Mouse (Mus musculus) adrenal gland, adult 18-20 months (tissue): Measurements from ENCODE around the gene Gm10283. TPM values are rescaled to one million over a fixed set of nuclear protein-coding genes. Genes with fewer than 3 reads are reported as not detected.
"Not testable (repeated sequence)": the region's sequence is repeated elsewhere in the genome, so short reads cannot be mapped to it uniquely, and the experiment has no call there.

Source experiments
- DNase-seq, 2 experiments: peaks; one replicate each; pipeline ENCODE4 v3.0.0; 2021 to 2022; ENCODE audit warnings: low spot score in 2 of 2
- long read RNA-seq, 2 experiments: library from polyadenylated mRNA; stranded (forward); transcript quantifications; one replicate each; pipeline ENCODE4 v2.0.0; 2021
- total RNA-seq, 2 experiments: library from RNA; stranded (reverse); gene quantifications; 1 replicate in 1 of 2; 2 replicates in 1 of 2; pipeline ENCODE4 v1.2.3; 2021

The Gm10283 gene
- not detected for total RNA-seq
- long read RNA-seq, experiment 1: 0 reads
- long read RNA-seq, experiment 2: 0 reads

DNA sequence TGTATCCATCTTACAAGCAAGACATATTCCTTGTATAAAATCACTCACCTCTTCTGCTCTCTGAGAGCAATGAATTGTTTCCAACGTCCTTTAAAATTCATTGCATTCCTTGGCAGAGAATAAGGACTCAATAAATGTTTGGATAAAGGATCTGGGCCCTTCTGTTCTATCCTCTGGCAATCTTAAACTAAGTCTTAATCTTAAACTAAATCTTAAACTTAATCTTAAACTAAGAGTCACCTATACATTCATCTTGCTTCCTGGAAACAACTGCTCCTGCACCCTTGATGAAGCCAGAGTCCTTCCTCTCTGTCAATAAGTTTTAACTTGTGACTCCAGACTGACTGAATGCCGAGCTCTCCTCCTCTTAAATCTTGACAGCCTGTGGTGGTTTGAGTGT is at the start of gene Gm10283:
Gene Gm10283, minus strand, starts transcription at position 101 of the 400 bp plus-strand sequence.
- DNase-seq: no peak

DNA sequence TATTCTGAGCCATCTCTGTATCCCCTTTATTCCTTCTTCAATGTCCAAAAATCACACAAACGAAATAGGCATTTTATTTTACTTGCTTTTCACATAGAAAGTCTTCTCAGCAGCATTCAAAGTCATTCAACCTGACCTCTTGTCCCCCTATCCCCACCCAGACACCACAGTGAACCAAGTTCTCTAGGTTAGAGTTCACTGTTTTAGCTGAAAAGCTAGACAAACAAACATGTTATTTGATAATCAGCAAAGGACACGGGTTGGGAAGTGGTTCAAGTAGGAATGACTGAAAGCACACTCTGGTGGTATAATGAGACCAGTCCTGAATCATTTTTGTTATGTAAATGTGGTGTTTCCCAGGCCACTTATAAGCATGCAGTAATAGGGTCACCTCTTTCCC is 31.9 kb upstream of the Gm10283 start:
- no peak for DNase-seq

- no peak for DNase-seq
These were observed 15.3 kb upstream of the Gm10283 start for GRCm38 (mm10) chr8:60518286-60518685.

- peak; percentile 18 to 20 for DNase-seq
These were observed 2.9 kb upstream of the Gm10283 start, which contains the start of gene Aadat for GRCm38 (mm10) chr8:60505653-60506521. Gene Aadat, plus strand, starts transcription at chr8:60505932.

GRCm38 (mm10) chr8:60495046-60495445 is 8.0 kb downstream of the Gm10283 start:
- not testable (repeated sequence) for DNase-seq

GRCm38 (mm10) chr8:60494606-60495005 is 8.4 kb downstream of the Gm10283 start:
- no peak for DNase-seq

DNA sequence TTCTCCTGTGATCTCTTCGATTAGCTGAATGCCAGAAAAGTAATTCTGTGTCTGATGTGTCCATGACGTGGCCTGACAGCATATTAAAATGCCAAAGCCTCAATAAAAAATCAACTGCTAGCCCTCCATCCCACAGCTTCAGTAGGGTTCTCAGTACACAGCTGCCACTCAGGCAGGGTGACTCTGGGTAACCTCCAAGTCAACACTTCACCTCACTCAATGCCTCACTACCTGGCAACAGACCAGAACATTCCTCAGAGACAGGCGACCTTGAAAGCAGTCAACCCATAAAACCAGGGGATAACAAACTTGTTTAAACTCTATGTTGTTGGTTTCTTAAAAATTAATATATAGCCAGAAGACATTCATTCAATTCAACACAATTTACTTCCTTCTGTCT is 10.5 kb downstream of the Gm10283 start:
- DNase-seq: no peak

DNA sequence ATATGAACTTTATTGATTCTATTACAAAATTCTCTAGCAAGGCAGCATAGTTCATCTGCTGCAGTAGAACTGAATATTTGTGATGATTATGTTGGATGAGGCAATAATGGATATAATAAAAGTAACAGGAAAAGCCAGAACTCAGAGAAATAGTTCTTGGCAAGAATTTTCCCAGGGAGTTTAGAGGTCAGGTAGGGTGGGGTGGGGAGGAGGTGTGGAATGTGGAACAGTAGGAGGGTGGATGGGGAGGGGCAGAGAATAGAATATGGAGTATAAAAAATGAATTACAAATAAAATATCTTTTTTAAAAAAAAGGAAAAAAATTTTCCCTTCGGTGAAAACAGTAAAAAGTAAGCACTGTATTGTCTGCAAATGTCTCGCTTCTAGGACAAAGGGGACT is 11.1 kb downstream of the Gm10283 start:
- no peak for DNase-seq

DNA sequence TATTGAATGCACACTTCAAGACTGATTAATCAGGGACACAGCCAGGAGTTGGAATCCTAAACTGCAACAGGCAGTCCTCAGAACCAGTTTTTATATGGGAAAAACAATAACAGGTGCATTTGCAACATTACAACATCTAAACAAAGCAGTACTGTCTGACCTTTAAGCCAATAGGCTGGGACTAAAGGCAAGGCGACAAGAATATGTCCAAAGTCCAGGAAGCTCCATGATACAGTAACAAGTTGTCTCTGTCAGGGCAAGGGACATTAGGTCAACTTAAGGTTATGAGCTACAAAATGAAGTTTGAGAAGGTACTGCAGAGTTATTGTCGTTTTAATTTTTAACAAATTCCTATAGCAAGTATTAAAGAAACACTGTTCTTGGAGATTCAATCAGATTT is 12.9 kb downstream of the Gm10283 start:
- DNase-seq: no peak

DNA sequence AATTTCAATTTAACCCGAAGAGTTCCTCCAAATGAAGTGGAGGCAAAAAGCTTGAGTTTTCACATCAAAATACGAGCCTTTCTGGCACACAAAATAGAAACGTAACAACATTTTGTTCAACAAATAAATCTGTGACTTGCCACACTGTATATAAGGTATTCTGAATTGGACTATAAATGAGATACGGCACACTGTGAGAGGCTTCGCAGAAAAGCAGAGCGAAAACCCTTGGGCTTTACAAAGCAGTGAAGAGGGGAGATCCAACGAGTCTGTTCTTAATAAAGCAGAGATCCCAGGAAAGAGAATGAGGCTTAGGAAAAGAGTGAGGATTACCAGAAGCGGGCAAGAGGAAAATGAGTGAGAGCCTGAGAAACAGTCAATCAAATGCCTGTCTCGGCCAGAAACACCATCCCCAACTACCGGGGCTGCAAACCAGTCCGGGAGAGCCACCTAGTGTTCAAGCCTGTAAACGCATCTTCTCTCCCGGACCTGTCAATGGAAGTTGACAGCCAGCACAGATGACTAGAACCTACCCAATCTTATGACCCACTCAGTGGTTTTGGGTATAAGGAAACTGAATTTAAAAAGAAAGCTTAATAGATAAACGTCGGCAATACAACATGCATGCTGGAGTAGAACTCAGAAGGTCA is 36.2 kb downstream of the Gm10283 start:
- peak; percentile 50 to 56 for DNase-seq

DNA sequence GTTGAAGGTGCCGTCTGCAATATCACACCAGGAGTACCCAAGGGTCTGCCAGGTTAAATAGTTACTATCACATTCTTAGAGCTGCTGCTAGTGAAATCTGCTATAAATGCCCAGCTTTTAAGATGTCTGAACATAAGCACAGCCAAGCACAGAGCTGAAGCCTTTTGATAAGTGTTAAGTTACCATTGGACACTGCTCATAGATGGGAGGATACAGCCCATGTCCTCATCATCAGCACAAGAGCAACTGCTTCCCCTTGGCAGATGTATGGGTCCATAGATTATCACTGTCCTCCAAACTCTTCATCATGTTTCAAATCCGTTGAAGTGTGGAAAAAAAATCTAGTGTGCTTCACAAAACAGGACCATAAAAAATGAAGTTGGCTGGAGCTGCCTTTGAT is 53.7 kb downstream of the Gm10283 start:
- no peak for DNase-seq

DNA sequence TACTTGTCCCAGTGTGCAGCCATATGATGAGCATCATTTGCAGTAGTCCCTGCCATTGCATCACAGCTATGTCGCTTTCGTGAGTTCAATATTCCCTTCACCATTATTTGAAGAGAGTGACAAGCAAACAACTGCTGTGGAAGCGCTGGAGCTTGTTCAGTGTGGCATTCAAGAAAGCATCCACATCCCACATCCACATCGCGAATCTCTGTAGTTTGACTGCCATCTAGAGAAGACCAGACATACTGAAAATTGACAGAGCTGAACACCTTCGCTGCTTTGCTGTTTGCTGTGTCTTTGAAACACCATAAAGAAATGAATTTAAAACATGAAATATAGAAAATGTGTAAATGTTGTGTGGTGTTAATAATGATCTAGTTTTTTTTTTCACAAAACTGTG is 58.0 kb downstream of the Gm10283 start:
- no peak for DNase-seq

GRCm38 (mm10) chr8:60438557-60438956 is 64.4 kb downstream of the Gm10283 start:
- no peak for DNase-seq

DNA sequence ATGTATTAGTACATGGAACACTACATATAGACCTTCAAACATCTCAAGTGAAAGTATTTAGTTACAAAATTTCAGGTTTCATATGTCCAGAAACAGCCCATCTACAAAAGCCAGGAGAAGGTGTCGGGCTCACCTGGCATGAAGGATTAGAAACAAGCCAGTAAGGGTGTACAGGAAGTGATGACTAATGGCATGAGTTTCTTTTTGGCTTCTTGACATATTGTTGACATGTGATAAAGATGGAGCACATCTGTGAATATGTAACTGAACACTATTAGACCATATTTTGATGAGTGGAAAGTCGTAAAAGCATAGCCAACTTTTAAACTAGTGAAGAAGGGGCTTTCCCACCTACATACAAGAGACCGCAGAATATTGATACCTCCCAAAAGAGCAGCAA is 66.1 kb downstream of the Gm10283 start:
- DNase-seq: no peak

GRCm38 (mm10) chr8:60432649-60433048 is 70.3 kb downstream of the Gm10283 start:
- no peak for DNase-seq

DNA sequence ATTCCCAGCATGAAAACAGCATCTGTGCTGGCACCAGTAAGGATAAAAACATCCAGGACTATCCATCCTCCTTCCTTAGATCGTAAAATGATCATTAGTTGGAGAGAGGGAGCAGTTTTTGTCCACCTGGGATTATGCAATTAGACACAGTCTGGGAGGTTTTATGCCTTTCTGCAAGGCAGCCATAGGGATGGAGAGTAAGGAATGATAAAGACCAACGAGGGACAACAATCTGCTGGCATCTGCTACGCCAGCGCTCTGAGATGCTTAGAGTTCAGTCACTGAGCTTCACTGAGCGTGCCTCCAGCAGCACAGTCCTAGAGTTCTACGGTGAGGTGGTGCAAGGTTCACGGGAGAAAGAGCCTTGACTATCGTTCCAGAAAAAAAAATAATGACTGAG is 96.6 kb downstream of the Gm10283 start:
- no peak for DNase-seq

DNA sequence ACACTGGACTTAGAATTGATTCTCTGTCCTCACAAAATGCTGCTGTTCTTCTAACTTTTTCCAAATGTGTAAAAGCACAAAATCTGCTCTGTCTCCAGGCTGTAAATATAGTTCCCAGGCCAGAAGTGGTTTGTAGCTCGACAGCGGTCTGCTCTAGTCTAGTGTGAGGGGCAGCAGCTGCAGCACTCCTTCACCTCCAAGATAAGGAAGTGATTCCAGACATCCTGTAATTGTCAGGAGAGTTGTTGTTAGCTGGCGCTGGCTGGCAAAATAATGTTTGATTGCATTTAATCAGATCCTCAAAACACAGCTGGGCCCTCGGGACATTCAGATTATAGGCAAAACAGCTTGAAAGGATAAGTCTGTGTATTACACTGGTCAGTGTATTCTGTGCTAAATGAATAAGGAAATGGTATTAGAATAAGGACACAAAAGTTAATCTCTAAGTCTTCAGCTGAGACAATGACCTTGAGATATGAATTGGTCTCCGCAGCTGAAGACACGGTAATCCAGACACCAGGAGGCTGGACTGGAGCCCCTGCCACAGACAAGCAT is 97.9 kb downstream of the Gm10283 start:
- DNase-seq: no peak

DNA sequence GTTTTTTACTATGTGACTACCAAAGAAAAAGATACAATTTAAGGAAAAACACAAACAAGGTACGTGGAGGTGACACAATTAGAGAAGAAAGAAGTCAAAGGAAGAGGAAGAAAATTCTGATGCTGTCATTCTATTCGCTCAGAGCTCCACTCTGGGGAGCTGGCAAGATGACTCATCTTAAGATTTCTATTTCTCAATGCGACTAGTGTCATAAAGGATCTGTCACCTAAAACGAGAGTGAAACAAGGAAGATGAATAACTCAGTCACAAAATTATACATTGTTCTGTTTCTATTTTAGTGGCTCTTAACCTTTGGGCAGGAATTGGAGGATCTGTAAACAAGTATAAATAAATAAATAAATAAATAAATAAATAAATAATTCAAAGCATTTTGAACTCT is 109.3 kb downstream of the Gm10283 start:
- DNase-seq: no peak

GRCm38 (mm10) chr8:60386589-60386988 is 116.4 kb downstream of the Gm10283 start:
- DNase-seq: no peak
